Mouse (Mus musculus): ENCODE measurements at regions not wholly inside any gene's neighbourhood (a gene's known extent, or its start where the extent isn't known, plus 50 kb on each side); places are given as distances from the start of the nearest gene placed in this dataset.

DNA sequence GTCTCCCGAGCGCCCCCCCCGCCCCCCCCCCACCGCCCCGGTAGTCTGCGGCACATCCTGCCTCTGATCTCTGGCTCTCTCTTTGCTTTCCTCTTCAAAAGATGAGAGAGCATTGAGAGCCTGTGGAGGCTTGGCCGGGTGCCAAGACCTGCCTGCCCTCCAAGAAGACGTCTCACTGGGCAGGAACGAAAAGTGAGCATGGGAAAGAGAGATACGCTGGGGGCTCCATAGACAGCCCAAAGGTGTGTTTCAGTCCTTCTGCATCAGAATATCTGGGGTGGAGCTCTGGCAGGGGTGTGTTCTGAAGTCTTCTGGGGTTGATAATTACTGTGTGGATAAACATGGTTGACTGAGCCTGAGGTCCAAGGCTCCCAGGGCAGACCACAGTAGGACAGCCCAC lies 126.7 kb downstream of the Mrm1 start:
- no peak for TF ChIP-seq POLR2A (IDR thresholded peaks at IDR 0.05; ENCODE audit: extremely low read depth, insufficient read depth, low read length)
- TF ChIP-seq CTCF (IDR thresholded peaks at IDR 0.05; ENCODE audit: extremely low read depth, insufficient read depth, low read length), result no peak
